Mouse (Mus musculus): ENCODE measurements around the gene Sgk1. TPM values are rescaled to one million over a fixed set of nuclear protein-coding genes. Genes with fewer than 3 reads are reported as not detected.

Sgk1 gene
- total and polyA plus RNA-seq, 3 experiments = 25.4 to 154 (median 103) TPM

DNA sequence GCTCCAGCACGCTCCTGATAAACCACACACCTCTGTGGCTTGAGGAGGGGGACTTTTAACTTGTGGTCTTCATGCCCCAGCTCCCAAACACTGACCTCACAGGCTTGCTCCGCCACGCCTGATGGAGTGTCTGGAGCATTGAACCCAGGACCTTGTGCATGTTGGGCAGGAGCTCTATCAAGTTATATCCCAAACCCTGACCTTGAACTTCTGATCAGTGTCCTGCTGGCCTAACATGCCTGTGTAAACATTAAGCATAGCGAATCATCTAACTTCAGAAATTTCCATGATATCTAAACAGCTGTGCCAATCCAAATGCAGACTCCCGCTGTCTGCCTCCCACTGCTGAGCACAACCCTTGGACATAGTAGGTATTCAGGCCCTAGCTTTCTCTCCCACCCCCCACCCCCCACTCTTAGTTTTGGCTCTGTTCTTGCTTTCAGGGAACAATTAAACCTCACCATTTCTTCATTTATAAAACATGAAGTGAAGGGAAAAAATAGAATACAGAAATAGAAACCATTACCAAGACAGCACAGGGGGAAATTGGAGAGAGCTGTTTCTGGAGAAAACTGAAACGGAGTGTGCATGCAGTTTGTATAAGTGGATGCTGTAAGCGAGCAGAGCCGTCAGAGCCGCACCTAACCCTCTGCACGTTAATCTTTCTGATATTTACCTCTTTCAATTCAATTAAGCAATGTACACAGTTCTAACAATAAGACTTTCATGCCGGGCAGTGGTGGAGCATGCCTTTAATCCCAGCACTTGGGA is 34.5 kb downstream of the Sgk1 start:
- DNase-seq = no peak

DNA sequence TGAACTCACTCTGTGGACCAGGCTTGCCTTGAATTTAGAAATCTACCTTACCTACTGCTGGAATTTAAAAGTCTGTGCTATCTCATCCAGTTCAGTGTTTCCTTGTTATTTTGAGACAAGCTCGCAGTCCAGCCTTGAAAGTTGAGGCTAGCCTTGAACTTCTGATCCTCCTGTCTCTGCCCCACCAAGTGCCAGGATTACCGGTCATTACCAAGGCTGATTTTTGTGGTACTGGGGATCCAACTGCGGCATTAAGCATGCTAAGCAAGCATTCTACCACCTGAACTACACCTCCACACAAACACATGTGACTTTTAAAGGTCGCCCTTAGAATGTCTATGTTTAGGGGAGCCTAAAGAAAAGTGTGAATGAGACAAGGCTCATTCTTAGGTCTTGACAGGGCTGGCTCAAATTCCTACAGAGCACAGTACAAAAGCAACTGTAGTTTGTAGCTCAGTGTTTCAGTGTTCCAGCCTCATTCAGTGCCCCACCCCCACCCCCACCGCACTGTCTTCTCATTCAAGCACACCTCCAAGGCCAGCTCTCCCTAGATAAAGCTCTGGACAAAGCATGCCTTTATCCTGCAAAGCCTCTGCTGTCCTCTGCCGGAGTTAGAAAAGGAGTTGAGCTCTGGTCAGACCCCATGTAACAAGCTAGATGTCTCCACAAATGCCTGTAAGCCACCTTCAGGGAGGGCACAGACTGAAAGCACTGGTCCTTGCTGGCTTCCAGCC is 36.2 kb downstream of the Sgk1 start:
- DNase-seq = no peak

- DNase-seq = no peak
Measured at GRCm38 (mm10) chr10:21918750-21919145, 36.8 kb downstream of the Sgk1 start.

- no peak for DNase-seq
Measured at GRCm38 (mm10) chr10:21920611-21921010, 38.6 kb downstream of the Sgk1 start.

GRCm38 (mm10) chr10:21922716-21923350 is 40.8 kb downstream of the Sgk1 start:
- DNase-seq = no peak

GRCm38 (mm10) chr10:21923495-21923952 is 41.5 kb downstream of the Sgk1 start:
- no peak for DNase-seq

DNA sequence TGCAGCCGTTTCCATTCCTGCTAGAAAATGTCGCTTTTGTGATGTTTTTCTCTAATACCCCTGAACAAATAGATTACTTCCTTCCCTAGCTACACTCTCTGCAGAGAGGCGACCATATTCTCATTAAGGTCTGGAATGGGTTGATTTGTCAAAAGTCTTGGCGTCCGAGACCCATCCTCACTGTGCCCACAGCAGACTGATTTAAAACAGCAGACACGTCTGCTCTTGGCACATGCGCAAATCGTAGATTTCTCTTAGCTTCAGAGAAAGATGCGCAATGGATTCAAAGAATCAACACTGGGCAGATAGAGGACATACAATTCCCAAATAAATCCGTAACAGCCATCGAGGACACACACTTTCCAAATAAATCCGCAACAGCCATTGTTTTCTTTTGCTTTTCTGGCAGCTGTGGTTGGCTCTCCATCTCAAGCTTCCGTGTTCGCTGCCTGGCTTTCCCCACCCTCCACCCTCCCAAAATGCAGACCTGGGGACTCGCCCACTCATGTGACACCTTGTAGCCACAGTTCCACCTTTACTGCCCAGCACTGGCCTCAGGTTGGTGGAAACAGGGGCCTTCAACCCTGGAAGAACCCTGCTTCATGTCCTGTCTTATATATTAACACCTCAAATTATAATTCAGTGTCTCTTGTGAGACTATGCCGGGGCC is 42.2 kb downstream of the Sgk1 start:
- no peak for DNase-seq

GRCm38 (mm10) chr10:21926941-21927340 is 45.0 kb downstream of the Sgk1 start:
- DNase-seq = no peak

GRCm38 (mm10) chr10:21930781-21931380 is 48.9 kb downstream of the Sgk1 start:
- no peak for DNase-seq

DNA sequence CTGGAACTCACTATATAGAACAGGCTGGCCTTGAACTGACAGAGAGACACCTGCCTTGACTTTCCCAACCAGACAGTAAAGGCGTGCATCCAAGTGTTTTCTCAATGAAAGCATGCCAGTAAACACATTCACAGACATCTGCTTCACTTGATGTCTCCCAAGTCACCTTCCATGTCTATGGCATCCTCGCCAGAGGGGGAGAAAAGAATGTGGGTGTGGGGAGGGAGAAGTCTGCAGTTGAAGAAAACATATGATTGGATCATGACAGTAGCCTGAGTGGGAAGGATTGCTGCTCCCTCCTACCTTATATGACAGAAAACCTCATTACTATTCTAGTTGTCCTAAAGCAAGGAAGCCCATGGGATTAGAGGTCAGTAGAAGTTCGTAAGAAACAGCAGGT is 50.8 kb downstream of the Sgk1 start:
- no peak for DNase-seq

- DNase-seq = no peak
Measured at GRCm38 (mm10) chr10:21934826-21935225, 52.8 kb downstream of the Sgk1 start.

- no peak for DNase-seq
Measured at GRCm38 (mm10) chr10:21936513-21937221, 54.7 kb downstream of the Sgk1 start.

GRCm38 (mm10) chr10:21937222-21937605 is 55.2 kb downstream of the Sgk1 start:
- peak; percentile 33 for DNase-seq

DNA sequence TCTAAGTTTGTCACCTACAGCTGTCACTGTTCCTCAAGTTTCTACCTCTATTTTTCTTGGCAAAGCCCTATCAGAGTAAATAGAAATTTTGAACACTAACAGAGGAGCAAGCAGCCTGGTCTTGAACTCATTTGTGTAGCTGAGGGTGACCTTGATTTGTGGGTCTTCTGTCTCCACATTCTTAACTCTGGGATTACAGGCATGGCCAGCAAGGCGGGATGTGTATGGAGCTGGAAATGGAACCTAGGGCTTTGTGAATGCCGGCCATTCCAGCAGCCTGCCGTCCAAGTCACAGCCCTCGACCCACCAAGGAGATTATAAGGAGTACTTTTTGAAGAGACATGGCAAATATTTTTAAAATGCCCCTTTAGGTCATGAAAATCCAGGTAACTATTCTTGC is 56.2 kb downstream of the Sgk1 start:
- DNase-seq = no peak

GRCm38 (mm10) chr10:21941235-21941634 is 59.3 kb downstream of the Sgk1 start:
- no peak for DNase-seq

DNA sequence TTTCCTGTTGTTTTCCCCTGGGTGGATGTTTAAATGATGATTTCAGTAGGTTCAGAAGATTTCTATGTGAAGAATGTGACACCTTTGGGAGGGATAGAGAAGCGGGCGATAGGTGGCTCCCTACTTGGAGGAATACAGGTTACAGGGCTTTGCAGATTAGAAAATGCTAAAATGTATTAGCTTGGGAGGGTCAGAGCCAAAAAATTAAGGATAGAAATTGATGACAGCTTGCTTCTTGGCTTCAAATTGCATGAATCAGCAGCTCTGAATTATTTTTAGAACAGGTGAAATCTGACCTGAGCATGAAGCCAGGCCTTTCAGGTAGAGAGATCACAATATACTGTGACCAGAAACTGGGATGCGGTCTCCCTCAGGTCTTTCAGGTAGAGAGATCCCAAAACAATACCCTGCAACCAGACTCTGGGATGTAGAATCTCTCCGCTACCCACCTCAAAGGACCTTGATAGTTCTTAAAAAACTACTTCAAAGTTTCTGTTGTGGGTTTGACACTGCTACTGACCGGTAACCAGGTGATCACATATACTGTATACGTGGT is 61.2 kb downstream of the Sgk1 start:
- DNase-seq = no peak

GRCm38 (mm10) chr10:21945195-21945594 is 63.2 kb downstream of the Sgk1 start:
- no peak for DNase-seq

DNA sequence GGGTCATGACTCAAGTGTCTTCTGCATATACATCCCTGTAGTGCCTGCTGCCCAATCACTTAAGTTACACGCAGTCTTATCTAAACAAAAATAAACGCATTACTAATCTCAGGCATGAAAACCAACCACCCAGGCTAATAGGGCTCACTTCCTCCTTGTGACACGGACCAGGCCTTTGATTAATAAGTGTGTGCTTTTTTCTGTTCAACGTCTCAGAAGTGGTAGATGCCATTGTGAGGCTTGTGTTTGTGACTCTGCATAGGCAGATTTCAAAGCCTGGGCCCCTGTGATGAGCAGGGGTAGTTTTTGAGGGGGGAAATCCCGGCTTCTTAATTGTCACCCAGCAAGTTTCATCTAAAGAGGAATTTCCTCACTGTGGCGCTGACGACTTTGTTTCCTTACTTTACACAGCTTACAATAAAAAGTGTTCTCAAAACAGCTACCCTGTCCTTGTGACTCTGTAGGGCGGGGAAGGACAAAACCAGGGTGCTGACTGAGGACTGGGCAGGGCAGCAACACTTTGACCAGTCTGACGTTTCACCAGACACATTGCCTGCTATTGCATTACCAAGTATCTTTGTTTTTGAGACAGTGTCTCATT is 64.9 kb downstream of the Sgk1 start:
- peak; percentile 8 for DNase-seq

- no peak for DNase-seq
Measured at GRCm38 (mm10) chr10:21952520-21952919, 70.5 kb downstream of the Sgk1 start.

GRCm38 (mm10) chr10:21961111-21961510 is 79.1 kb downstream of the Sgk1 start:
- DNase-seq = no peak

DNA sequence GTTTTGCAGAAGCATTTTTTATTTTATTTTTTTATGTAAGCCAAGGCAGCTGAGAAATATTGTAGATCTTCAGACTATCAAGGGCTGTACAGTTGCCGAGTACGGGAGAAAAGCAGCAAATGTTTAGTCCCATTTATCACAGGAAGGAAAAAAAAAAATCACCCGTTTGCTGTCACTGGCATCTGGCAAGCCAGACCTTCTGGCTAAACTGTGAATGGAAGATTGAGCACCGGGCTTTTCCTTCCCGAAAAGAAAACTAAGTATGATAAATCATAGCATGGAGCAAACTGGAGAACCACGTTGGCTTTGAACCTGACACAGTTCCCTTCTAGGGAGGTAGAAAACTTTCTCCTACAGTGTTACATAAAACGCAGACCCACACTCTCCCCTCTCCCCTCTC is 81.0 kb downstream of the Sgk1 start:
- peak; percentile 24 for DNase-seq
